Mouse (Mus musculus) frontal cortex, adult (tissue): Measurements from ENCODE around the gene Slc50a1.

ENCODE experiments used
- ATAC-seq: cut with Nextera tagmentation; 2 replicates; pipeline ENCODE4 v1.9.2; 2017; ENCODE audit warnings: mild to moderate bottlenecking, moderate library complexity, mixed read lengths; ENCODE audit not compliant: low TSS enrichment

Gene Slc50a1

GRCm38 (mm10) chr3:89266439-89266893 is 3.9 kb downstream of the Slc50a1 start:
- ATAC-seq, result peak; percentile 79

- peak; percentile 38; the same call in 1 of the 2 replicates for ATAC-seq
Observed at GRCm38 (mm10) chr3:89262417-89262816, 8.0 kb downstream of the Slc50a1 start.

GRCm38 (mm10) chr3:89260211-89260610 is 10.2 kb downstream of the Slc50a1 start:
- no peak for ATAC-seq

DNA sequence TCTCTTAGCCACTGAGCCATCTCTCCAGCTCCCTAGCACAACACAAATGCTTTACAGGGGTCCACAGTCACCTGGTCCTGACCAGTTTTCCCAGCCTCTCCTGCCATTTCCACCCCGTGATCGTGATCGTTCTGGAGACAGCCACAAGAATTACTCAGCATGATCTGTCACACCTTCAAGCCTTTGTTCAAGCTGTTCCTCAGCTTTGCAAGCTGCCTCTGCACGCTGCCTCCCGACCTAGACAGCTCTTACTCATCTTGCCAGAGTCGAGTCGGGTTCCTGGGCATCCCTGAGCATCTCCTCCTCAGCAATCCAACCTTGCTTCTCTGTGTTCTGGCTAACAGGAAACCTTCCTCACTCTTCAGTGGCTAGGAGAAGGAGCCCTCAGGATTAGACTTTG is 11.3 kb downstream of the Slc50a1 start, which contains the start of gene Dpm3:
TSS of gene Dpm3 (plus strand) at position 283 of the 400 bp plus-strand sequence.
- peak; percentile 75 for ATAC-seq

GRCm38 (mm10) chr3:89256177-89256576 is 14.2 kb downstream of the Slc50a1 start:
- no peak for ATAC-seq

GRCm38 (mm10) chr3:89254994-89255393 is 15.4 kb downstream of the Slc50a1 start:
- no peak for ATAC-seq

GRCm38 (mm10) chr3:89251365-89251895 is 18.9 kb downstream of the Slc50a1 start:
- ATAC-seq, result no peak

DNA sequence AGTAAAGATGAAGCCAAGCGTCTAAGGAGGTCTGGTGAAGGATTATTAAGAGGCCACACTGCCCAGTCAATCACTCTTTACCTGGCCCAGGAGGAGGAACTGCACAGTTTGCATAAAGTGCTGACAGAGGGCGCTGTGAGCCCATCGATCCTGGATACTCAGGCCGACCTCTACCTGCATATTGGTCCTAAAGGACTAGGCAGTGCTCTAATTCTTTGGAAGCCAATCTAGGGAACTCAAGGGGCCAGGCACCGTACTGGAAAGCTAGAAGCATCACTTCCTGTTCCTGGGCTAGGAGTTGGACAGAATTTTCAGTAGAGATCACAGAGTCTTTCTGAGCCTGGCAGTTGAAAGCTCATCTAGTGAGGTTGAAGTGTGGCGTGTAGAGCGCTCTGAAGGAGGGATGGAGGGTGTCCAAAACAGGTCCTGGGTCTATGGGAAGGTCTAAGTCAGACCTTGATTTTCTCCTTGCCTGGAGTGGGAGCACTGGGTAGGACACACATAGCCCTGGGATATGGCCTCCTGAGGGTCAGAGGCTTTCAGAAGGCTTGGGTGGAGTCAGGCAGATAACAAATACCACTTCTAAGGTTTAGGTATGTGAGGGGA is 19.8 kb downstream of the Slc50a1 start:
- no peak for ATAC-seq

- no peak for ATAC-seq
Observed at GRCm38 (mm10) chr3:89247466-89247865, 22.9 kb downstream of the Slc50a1 start.

GRCm38 (mm10) chr3:89246261-89247100 is 23.9 kb downstream of the Slc50a1 start, which contains the start of gene Trim46:
TSS of gene Trim46 (minus strand) at chr3:89246309.
- ATAC-seq, result peak; percentile 69

DNA sequence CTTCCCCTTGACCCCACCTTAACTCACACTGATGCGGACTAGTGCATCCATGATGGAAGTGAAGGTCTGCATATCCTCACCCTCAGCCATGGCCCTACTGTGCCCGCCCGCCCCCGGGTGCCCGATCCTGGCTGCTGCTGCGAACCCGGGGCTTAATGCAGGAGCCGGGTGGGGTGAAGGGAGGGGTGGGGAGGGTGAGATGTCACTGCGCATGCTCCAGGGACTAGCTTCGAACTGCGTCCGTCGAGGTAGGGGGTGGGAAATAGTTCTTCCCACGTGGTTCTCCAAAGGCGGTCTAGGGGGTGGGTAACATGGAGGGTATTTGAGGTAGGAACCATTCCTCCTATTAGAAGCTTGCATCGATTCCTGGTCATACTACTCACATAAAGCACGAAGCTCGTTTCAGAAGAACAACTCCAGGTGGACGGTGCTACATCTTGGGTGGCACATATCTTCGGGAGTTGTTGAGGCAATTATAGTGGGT is 24.6 kb downstream of the Slc50a1 start, which contains the start of gene Krtcap2:
TSS of gene Krtcap2 (plus strand) at position 279 of the 484 bp plus-strand sequence.
- peak; percentile 35 for ATAC-seq

DNA sequence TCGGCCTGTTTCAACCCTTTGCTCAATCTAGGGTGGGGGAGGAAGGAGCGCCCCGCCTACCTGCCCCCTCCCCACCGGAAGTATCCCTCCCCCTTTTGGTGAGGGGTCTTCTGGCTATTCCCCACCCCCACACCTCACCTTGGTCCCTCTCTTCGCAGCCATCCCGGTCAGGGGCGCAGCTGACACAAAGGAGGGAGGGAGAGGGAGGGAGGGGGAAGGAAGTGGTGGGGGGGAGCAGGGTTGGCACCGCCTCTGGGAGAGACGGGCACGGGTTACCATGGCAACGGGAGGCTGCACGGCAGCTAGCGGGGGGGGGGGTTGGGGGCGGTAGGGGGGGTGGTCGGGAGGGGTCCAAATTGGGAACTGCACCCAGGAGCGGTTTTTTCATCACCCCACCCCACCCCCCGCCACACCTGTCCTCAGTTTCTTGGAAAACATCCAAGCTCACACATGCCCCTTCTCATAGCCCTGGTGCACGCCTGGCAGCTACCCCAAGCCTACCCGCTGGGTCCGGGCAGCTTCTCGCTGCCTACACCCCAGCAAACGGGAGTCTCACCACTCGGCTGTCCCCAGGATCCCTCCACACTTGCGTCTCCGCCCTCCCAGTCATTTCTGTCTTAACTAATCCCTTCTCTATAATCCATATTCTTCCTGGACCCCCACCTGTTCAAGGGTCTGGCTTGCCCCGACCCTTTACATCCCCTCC is 25.2 kb downstream of the Slc50a1 start:
- ATAC-seq, result no peak

DNA sequence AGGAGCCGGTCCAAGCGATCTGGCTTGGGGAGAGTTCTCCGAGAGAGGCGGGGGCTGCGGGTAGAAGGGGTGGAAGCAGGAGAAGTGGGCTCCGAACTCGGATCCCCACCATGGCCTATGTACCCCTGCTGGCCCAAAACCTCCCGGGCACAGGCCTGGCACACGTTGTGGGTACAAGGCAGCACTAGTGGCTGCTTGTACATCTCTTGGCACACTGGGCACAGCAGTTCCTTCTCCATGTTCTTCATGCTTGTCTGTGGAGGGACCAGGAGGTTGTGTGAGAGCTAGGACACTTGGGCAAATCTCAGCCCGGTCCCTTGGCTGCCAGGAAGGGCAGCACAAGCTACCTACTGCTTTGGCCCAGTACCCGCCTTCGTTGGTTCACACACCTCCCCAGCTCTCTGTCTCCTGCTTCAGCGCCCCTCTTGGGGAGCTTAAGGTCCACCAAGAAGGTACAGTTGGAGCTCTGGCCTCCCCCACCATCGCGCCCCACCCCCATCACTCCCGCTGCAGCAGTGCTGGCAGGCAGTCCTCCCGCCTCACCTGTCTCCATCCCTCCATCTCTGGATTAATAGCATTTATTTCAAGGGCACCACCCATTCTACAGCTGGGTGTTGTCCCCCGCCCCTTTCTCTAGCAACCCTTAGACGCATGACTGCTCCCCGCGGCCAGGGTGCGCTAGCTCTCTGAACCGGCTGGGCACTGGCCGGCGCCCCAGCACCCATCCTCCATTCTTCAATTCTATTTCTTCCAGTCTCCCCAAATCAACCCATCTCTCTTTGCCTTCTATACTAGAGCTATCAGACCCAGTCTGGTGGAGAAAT is 26.0 kb downstream of the Slc50a1 start:
- ATAC-seq, result 0 out of 2 replicates have a peak, but pooled peaks have one; percentile 3

- ATAC-seq, result no peak
Observed at GRCm38 (mm10) chr3:89243609-89244008, 26.8 kb downstream of the Slc50a1 start.

- no peak for ATAC-seq
Observed at GRCm38 (mm10) chr3:89242331-89242895, 28.0 kb downstream of the Slc50a1 start.

DNA sequence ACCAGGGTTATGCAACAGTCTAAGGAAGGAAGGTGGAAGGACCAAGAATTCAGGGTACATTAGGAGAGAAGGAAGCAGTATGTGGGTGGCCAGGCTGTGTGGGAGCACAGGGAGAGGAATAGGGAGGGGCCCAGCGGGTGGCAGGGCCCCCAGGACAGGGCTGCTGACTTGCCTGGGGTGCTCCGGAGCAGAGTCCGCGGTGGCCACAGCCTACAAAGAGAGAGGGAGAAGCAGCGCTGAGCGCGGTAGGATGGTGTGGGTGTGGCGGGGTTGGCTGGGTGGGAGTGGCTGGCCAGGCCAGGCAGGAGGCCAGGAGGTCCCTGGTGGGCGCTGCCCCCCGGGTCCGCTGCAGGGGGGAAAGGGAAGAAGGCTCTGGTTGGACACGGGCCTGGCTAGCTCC is 31.9 kb downstream of the Slc50a1 start:
- no peak for ATAC-seq

DNA sequence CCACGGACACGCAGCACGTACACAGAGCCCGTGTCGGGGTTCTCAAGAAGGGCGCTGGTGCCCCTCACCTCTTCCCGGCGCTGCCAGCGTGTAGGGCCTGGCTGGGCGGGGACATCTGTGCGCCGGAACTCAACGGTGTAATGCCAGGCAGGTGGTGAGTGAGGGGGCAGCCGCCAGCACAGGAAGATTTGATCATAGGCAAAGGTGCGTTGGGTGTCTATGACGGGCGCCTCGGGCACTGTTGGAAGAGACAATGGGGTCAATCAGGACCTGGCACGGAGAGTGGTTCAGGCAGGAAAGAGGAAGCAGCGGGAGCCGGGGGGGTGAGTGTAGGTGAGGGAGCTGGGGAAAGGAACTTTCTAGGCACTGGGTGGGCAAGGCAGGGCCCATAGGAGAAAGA is 32.7 kb downstream of the Slc50a1 start:
- no peak for ATAC-seq

- ATAC-seq, result peak; percentile 33; the same call in 1 of the 2 replicates
Observed at GRCm38 (mm10) chr3:89236516-89236915, 33.9 kb downstream of the Slc50a1 start.

- ATAC-seq, result no peak
Observed at GRCm38 (mm10) chr3:89233562-89234110, 36.7 kb downstream of the Slc50a1 start.

- no peak for ATAC-seq
Observed at GRCm38 (mm10) chr3:89232614-89233013, 37.8 kb downstream of the Slc50a1 start.
